Mouse (Mus musculus): ENCODE data around the gene Aifm2. TPM values are rescaled to one million over a fixed set of nuclear protein-coding genes. Genes with fewer than 3 reads are reported as not detected.

Gene Aifm2
- total and polyA plus RNA-seq, 3 experiments: 11.2 to 17.9 (median 12.4) TPM

DNA sequence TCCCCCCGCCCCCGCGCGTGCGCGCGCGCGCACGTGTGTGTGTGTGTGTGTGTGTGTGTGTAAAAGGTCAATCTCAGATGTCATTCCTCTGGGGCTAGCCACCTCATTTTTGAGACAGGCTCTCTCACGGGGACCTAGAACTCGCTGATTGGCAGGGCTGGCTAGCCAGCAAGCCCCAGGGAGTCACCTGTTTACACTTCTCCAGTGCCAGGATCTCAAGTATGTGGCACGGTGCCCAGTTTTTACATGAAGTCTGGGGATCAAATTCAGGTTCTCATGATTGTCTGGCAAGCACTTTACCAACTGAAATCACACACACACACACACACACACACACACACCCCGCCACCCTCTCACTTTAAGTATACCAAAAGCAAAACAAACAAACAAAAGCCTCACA, 42.0 kb downstream of the Aifm2 start:
- no peaks in the 10 kb centered on the region for H3K9me3 ChIP-seq (replicated peaks; ENCODE audit: low read length)
- no peak for TF ChIP-seq CTCF (conservative IDR thresholded peaks at IDR 0.05 in 1 of 2, IDR thresholded peaks at IDR 0.05 in 1 of 2; ENCODE audit: low read depth in 2 of 2, low read length in 2 of 2)
- TF ChIP-seq KAT2A (IDR thresholded peaks at IDR 0.05; ENCODE audit: insufficient replicate concordance, low read length): no peak
- no peak for TF ChIP-seq SIN3A (IDR thresholded peaks at IDR 0.05; ENCODE audit: low read length)
- no peak for TF ChIP-seq RCOR1 (conservative IDR thresholded peaks at IDR 0.05; ENCODE audit: low read depth, low read length)
- TF ChIP-seq TCF12 (IDR thresholded peaks at IDR 0.05; ENCODE audit: low read depth, low read length): no peak
- TF ChIP-seq EP300 (IDR thresholded peaks at IDR 0.05; ENCODE audit: low read length): no peak
- TF ChIP-seq IRF4 (IDR thresholded peaks at IDR 0.05; ENCODE audit: low read depth, low read length): no peak
- no peak for TF ChIP-seq PAX5 (IDR thresholded peaks at IDR 0.05; ENCODE audit: low read length)
- TF ChIP-seq NRF1 (IDR thresholded peaks at IDR 0.05; ENCODE audit: low read depth, low read length): no peak
- no peak for TF ChIP-seq TBP (conservative IDR thresholded peaks at IDR 0.05; ENCODE audit: low read depth, low read length)
- TF ChIP-seq POLR2A (IDR thresholded peaks at IDR 0.05; ENCODE audit: low read depth, low read length): no peak
- TF ChIP-seq E2F4 (IDR thresholded peaks at IDR 0.05; ENCODE audit: insufficient replicate concordance, low read depth, low read length): no peak
- no peak for TF ChIP-seq JUN (IDR thresholded peaks at IDR 0.05; ENCODE audit: insufficient read depth, low read depth, low read length)
- no peak for TF ChIP-seq ZNF384 (IDR thresholded peaks at IDR 0.05; ENCODE audit: low read depth, low read length)
- TF ChIP-seq MEF2A (IDR thresholded peaks at IDR 0.05; ENCODE audit: borderline replicate concordance, low read depth, low read length): no peak
- no peak for TF ChIP-seq ELF1 (IDR thresholded peaks at IDR 0.05; ENCODE audit: low read depth, low read length)
- H3K36me3 ChIP-seq (replicated peaks in 1 of 2; ENCODE audit: control insufficient read depth in 1 of 2, insufficient read depth in 1 of 2, low read length in 1 of 2): no peaks in the 10 kb centered on the region
- no peak overlapping the region for H3K27ac ChIP-seq (ENCODE audit: insufficient read depth, low read depth)
- dilution Hi-C loops (cut with MboI; ENCODE audit: extremely low pct_ligation_motif_present, extremely low pct_unique_long_range_greater_than_20kb, low sequenced_read_pairs): no loop called here
- no peak overlapping the region for H3K4me3 ChIP-seq (replicated peaks in 1 of 3; ENCODE audit: low read depth in 2 of 3, low read length in 2 of 3, poor library complexity in 1 of 3)
- in situ Hi-C loops (cut with MboI; ENCODE audit: low pct_ligation_motif_present, low pct_unique_long_range_greater_than_20kb, low sequenced_read_pairs): no loop called here
- no peaks in the 10 kb centered on the region for H3K79me2 ChIP-seq (replicated peaks; ENCODE audit: control insufficient read depth, extremely low read depth, insufficient read depth, poor library complexity, severe bottlenecking)
- no peaks in the 10 kb centered on the region for H3K27me3 ChIP-seq (replicated peaks)
- H3K9ac ChIP-seq (ENCODE audit: insufficient read depth, low read depth): no peak overlapping the region
- H3K4me1 ChIP-seq (ENCODE audit: control insufficient read depth in 1 of 2, insufficient read depth in 2 of 2): no peaks in the 10 kb centered on the region
- H3K4me2 ChIP-seq (ENCODE audit: insufficient read depth, low read depth, poor library complexity, severe bottlenecking): no peak overlapping the region
- no peak for DNase-seq (ENCODE audit: extremely low read depth)

DNA sequence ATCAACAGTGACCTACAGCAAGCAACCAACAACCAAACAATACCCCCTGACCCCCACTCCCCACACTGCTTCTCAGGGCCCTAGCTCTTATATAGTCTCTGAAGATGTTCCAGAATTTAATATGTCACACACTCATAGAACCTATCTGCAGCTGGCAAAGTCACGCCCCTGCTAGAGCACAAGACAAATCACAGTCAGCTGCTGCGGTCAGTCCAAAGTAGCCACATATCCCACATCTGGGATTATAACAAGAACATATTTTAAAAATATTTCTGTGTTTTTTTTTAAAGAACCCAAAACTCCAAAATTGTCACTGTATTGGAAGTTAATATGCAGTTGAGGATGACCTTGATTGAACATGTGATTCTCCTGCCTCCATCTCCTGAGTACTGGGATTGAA, 43.8 kb downstream of the Aifm2 start:
- H3K9ac ChIP-seq (ENCODE audit: insufficient read depth, low read depth): no peak overlapping the region
- no peak overlapping the region for H3K4me2 ChIP-seq (ENCODE audit: insufficient read depth, low read depth, poor library complexity, severe bottlenecking)
- no peak overlapping the region for H3K4me3 ChIP-seq (replicated peaks in 1 of 3; ENCODE audit: low read depth in 2 of 3, low read length in 2 of 3, poor library complexity in 1 of 3)
- no peaks in the 10 kb centered on the region for H3K27me3 ChIP-seq (replicated peaks)
- no peaks in the 10 kb centered on the region for H3K36me3 ChIP-seq (replicated peaks in 1 of 2; ENCODE audit: control insufficient read depth in 1 of 2, insufficient read depth in 1 of 2, low read length in 1 of 2)
- TF ChIP-seq SMC3 (IDR thresholded peaks at IDR 0.05; ENCODE audit: low read depth, low read length): no peak
- no peak for TF ChIP-seq UBTF (IDR thresholded peaks at IDR 0.05; ENCODE audit: low read depth, low read length)
- no peak for TF ChIP-seq IRF4 (IDR thresholded peaks at IDR 0.05; ENCODE audit: low read depth, low read length)
- no peak for TF ChIP-seq ZMIZ1 (IDR thresholded peaks at IDR 0.05; ENCODE audit: low read depth, low read length)
- TF ChIP-seq GABPA (IDR thresholded peaks at IDR 0.05; ENCODE audit: insufficient replicate concordance, low read depth, low read length): no peak
- TF ChIP-seq CTCF (conservative IDR thresholded peaks at IDR 0.05 in 1 of 2, IDR thresholded peaks at IDR 0.05 in 1 of 2; ENCODE audit: low read depth in 2 of 2, low read length in 2 of 2): no peak
- TF ChIP-seq NRF1 (IDR thresholded peaks at IDR 0.05; ENCODE audit: low read depth, low read length): no peak
- no peak for TF ChIP-seq CHD2 (IDR thresholded peaks at IDR 0.05; ENCODE audit: low read length)
- no peak for TF ChIP-seq ELF1 (IDR thresholded peaks at IDR 0.05; ENCODE audit: low read depth, low read length)
- TF ChIP-seq MYC (IDR thresholded peaks at IDR 0.05; ENCODE audit: low read depth, low read length): no peak
- TF ChIP-seq USF1 (IDR thresholded peaks at IDR 0.05; ENCODE audit: low read depth, low read length): no peak
- H3K4me1 ChIP-seq (ENCODE audit: control insufficient read depth in 1 of 2, insufficient read depth in 2 of 2): no peaks in the 10 kb centered on the region
- no peaks in the 10 kb centered on the region for H3K79me2 ChIP-seq (replicated peaks; ENCODE audit: control insufficient read depth, extremely low read depth, insufficient read depth, poor library complexity, severe bottlenecking)
- in situ Hi-C loops (cut with MboI; ENCODE audit: low pct_ligation_motif_present, low pct_unique_long_range_greater_than_20kb, low sequenced_read_pairs): no loop called here
- no peaks in the 10 kb centered on the region for H3K9me3 ChIP-seq (replicated peaks; ENCODE audit: low read length)
- no peak overlapping the region for H3K27ac ChIP-seq (ENCODE audit: insufficient read depth, low read depth)
- dilution Hi-C loops (cut with MboI; ENCODE audit: extremely low pct_ligation_motif_present, extremely low pct_unique_long_range_greater_than_20kb, low sequenced_read_pairs): no loop called here
- no peak for DNase-seq (ENCODE audit: extremely low read depth)

Data from CH12.LX (cell line).